Mouse (Mus musculus) midbrain, embryonic 10.5 days (tissue): ENCODE data around the gene Oxtr. TPM values are rescaled to one million over a fixed set of nuclear protein-coding genes. Genes with fewer than 3 reads are reported as not detected.
A peak's percentile ranks its signal among the peaks of the same experiment; 100 is the strongest.

Experiments
- DNase-seq: peaks from one replicate; pipeline ENCODE4 v3.0.0-alpha.2; 2017; ENCODE audit warnings: low spot score
- H3K27ac ChIP-seq: fragments of 300-500 bp; sonication (generic); replicated peaks from 2 replicates; pipeline ENCODE4 v1.5.1; 2016; ENCODE audit warnings: mild to moderate bottlenecking
- H3K27me3 ChIP-seq: fragments of 300-500 bp; sonication (generic); 2 replicates; pipeline ENCODE4 v1.6.1; 2016; ENCODE audit warnings: low read depth, mild to moderate bottlenecking; ENCODE audit not compliant: poor library complexity, severe bottlenecking
- H3K36me3 ChIP-seq: fragments of 300-500 bp; sonication (generic); 2 replicates; pipeline ENCODE4 v1.6.1; 2016; ENCODE audit warnings: mild to moderate bottlenecking, moderate library complexity
- H3K4me1 ChIP-seq: fragments of 300-500 bp; sonication (generic); 2 replicates; pipeline ENCODE4 v1.6.1; 2016
- H3K4me3 ChIP-seq: fragments of 300-500 bp; sonication (generic); 2 replicates; pipeline ENCODE4 v1.5.1; 2016; ENCODE audit warnings: mild to moderate bottlenecking, moderate library complexity
- H3K9me3 ChIP-seq: fragments of 300-500 bp; sonication (generic); replicated peaks from 2 replicates; pipeline ENCODE4 v1.6.1; 2016; ENCODE audit warnings: mild to moderate bottlenecking
- WGBS: fragments of 180-500 bp; shearing (Covaris S2); methylation state at CpG from one replicate; pipeline ENCODE4 v1.1.7; 2016; 5-methylcytosine and 5-hydroxymethylcytosine counted together
- polyA plus RNA-seq: library from polyadenylated mRNA; unstranded; fragments of >200 nt; fragmentation: Nextera tagmentation; extraction: Ambion mirVana; gene quantifications from 2 replicates; pipeline ENCODE4 v1.2.1, GENCODE M21; 2016

Oxtr gene
- polyA plus RNA-seq, 1 experiment from 2014 or later = 0.20 TPM

- 81% methylated on average over 2 of the region's 2 CpGs for WGBS
- H3K4me1 ChIP-seq = peaks cover 23% of the 10 kb centered on the region
- no peaks in the 10 kb centered on the region for H3K36me3 ChIP-seq
- no peak overlapping the region for H3K27ac ChIP-seq
- no peak for DNase-seq
- peaks cover 53% of the 10 kb centered on the region for H3K27me3 ChIP-seq
- H3K4me3 ChIP-seq = no peak overlapping the region
- H3K9me3 ChIP-seq = no peaks in the 10 kb centered on the region
These were observed 7.7 kb upstream of the Oxtr start for GRCm38 (mm10) chr6:112497456-112497855.

GRCm38 (mm10) chr6:112496291-112497060 lies 6.7 kb upstream of the Oxtr start:
- no peak for DNase-seq
- no peaks in the 10 kb centered on the region for H3K36me3 ChIP-seq
- WGBS = 64% methylated on average over 8 of the region's 8 CpGs
- H3K4me1 ChIP-seq = peaks cover 23% of the 10 kb centered on the region
- no peak overlapping the region for H3K4me3 ChIP-seq
- H3K9me3 ChIP-seq = no peaks in the 10 kb centered on the region
- H3K27me3 ChIP-seq = peaks cover 55% of the 10 kb centered on the region
- H3K27ac ChIP-seq = no peak overlapping the region

- 64% methylated on average over 4 of the region's 4 CpGs for WGBS
- Histone ChIP-seq H3K27ac (no peak overlapping the region), H3K27me3 (peaks cover 62% of the 10 kb centered on the region), H3K4me3 (no peak overlapping the region), H3K36me3 (no peaks in the 10 kb centered on the region), H3K9me3 (no peaks in the 10 kb centered on the region), H3K4me1 (peaks cover 29% of the 10 kb centered on the region)
- no peak for DNase-seq
These were observed 5.5 kb upstream of the Oxtr start for GRCm38 (mm10) chr6:112495219-112495618.

GRCm38 (mm10) chr6:112494620-112495081 lies 4.9 kb upstream of the Oxtr start:
- Histone ChIP-seq H3K27ac (no peak overlapping the region), H3K4me3 (no peak overlapping the region), H3K9me3 (no peaks in the 10 kb centered on the region), H3K36me3 (no peaks in the 10 kb centered on the region), H3K27me3 (peaks cover 68% of the 10 kb centered on the region), H3K4me1 (peaks cover 35% of the 10 kb centered on the region)
- WGBS = 54% methylated on average over 10 of the region's 10 CpGs
- DNase-seq = no peak

DNA sequence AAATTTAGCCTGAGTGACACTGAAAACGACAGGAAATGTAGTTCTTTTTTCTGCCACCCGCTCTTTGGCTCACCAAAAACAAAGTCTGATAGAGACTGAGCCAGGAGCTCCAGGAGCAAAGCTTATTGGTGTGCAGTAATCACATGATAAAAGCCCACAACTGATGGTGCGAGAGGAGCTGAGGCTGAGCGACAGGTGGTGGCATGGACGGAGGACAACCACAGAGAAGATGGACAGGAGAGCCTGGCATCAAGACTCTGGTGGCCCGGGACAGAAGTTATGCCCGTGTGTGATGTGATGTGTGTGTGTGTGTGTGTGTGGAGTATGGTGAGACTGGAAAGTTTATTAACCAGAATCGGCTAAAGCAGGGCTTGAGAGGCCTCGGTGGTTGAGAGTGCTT lies 3.6 kb upstream of the Oxtr start:
- no peak overlapping the region for H3K4me3 ChIP-seq
- H3K27ac ChIP-seq = no peak overlapping the region
- 89% methylated on average over 9 of the region's 9 CpGs for WGBS
- H3K36me3 ChIP-seq = no peaks in the 10 kb centered on the region
- peaks cover 78% of the 10 kb centered on the region for H3K27me3 ChIP-seq
- no peaks in the 10 kb centered on the region for H3K9me3 ChIP-seq
- no peak for DNase-seq
- H3K4me1 ChIP-seq = peaks cover 47% of the 10 kb centered on the region

DNA sequence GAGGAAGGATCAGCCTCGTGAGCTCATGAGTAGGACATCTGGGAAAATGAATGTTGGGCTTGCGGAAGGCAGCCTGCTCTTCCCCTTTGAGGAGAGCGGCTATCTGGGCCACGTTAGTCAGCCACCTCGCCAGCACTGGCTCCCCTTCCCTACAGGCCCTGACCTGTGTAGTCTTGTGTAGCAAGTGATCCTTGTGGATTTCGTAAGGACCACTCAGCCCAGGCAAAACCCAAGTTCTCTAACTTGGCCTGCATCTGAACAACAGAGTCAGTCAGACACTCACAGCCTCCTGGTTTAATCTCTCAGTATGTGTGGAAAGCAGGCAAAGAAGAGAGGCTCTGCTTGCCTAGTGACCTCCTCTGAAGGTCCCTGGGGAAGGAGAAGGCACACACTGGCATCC lies 2.9 kb upstream of the Oxtr start:
- Histone ChIP-seq H3K27me3 (peaks cover 85% of the 10 kb centered on the region), H3K27ac (no peak overlapping the region), H3K4me3 (no peak overlapping the region), H3K9me3 (no peaks in the 10 kb centered on the region), H3K4me1 (peaks cover 47% of the 10 kb centered on the region), H3K36me3 (no peaks in the 10 kb centered on the region)
- 79% methylated on average over 6 of the region's 6 CpGs for WGBS
- no peak for DNase-seq

DNA sequence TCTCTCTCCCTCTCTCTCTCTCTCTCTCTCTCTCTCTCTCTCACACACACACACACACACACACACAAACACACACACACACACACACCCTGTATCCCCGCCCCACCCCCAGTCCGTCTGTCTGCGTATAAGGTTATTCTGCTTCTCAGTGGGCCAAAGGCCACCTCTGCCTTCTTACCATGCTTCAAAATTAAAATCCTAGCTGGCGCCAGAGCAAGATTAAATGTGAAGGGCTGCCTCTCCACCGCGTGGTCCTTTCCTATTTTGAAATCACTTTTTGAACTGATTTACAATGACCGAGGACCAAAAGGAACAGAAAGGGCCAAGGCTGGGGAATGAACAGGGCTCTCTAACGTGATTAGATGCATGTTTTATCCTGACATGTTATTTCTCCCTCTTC lies 1.8 kb upstream of the Oxtr start:
- H3K9me3 ChIP-seq = no peaks in the 10 kb centered on the region
- peaks cover 90% of the 10 kb centered on the region for H3K27me3 ChIP-seq
- H3K4me1 ChIP-seq = peaks cover 46% of the 10 kb centered on the region
- DNase-seq = no peak
- H3K4me3 ChIP-seq = no peak overlapping the region
- H3K36me3 ChIP-seq = no peaks in the 10 kb centered on the region
- no peak overlapping the region for H3K27ac ChIP-seq
- 81% methylated on average over 8 of the region's 8 CpGs for WGBS

DNA sequence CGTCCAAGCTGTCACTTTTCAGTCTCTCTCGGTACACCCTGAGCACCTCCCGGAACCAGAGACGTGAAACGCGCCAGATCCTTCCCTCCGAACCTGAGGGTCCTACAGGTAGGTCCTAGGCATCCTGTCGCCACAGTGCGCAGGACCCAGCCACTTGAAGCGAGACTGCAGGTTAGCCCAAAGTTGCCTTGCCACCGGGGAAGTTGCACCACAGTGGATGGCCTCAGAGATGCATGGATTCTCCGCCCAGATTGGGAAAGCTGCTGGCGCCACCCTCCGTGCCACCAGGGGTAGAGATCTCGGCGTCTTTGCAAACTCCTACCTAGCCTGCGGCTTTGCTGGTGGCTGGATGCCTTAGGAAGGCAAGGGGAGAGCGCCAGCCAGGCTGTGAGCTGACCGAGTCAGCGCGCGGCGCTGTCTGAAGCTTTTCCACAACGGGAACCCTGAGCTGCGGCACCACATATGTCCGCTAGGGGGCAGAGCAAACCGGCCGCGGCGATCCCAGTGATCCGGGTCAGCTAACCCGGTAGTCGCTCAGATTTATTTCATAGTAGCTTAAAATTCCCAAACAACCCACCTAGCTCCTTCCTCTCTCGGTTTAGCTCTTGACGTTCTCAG lies 991 bp upstream of the Oxtr start:
- DNase-seq = peak; percentile 87
- H3K27ac ChIP-seq = no peak overlapping the region
- H3K36me3 ChIP-seq = no peaks in the 10 kb centered on the region
- no peaks in the 10 kb centered on the region for H3K9me3 ChIP-seq
- 2% methylated on average over 35 of the region's 35 CpGs for WGBS
- peaks cover 38% of the 10 kb centered on the region for H3K4me1 ChIP-seq
- H3K27me3 ChIP-seq = peaks cover 92% of the 10 kb centered on the region
- H3K4me3 ChIP-seq = peak overlapping the region; percentile 48

DNA sequence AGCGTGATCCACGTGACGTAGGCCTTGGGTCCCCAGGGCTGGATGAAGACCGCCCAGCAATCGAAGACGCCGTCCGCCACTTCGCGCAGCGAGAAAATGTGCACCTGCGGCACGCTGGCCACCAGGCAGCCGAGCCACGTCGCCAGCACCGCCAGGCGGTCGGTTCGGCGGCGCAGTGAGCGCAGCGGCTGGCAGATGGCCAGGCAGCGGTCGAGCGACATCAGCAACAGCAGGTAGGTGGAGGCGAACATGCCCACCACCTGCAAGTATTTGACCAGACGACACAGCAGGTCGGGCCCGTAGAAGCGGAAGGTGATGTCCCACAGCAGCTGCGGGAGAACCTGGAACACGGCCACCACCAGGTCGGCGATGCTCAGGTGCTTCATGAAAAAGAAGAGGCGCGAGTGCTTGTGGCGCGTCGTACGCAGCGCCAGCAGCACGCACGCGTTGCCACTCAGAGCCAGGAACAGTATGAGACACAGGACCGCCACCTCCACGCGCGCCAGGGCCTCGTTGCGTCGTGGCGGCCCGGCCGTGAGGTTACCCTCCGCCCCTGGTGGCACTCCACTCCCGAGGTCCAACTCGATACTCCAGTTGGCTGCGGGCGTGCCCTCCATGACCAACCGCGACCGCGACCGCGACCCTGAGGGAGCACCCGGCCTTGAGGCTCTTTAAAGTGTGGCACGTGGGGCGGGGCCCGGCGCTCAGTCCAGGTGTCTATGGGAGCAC lies 398 bp downstream of the Oxtr start:
- peaks cover 24% of the 10 kb centered on the region for H3K4me1 ChIP-seq
- no peaks in the 10 kb centered on the region for H3K36me3 ChIP-seq
- H3K4me3 ChIP-seq = peak overlapping the region; percentile 48
- 8% methylated on average over 72 of the region's 72 CpGs for WGBS
- H3K27ac ChIP-seq = no peak overlapping the region
- H3K9me3 ChIP-seq = no peaks in the 10 kb centered on the region
- H3K27me3 ChIP-seq = peaks cover 87% of the 10 kb centered on the region
- peak; percentile 36 for DNase-seq

DNA sequence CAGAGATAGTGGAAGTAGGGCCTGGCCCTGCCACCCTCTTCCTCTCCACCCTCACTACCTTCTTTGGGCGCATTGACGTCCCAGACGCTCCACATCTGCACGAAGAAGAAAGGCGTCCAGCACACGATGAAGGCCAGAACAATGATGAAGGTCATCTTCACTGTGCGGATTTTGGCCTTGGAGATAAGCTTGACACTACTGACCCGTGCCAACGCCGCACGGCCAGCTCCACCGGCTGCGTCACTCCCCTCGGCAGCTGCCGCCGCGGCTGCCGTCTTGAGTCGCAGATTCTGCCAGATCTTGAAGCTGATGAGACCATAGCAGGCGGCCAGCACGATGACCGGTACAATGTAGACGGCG lies 942 bp downstream of the Oxtr start:
- Histone ChIP-seq H3K9me3 (no peaks in the 10 kb centered on the region), H3K27ac (no peak overlapping the region), H3K4me3 (peak overlapping the region; percentile 48), H3K36me3 (no peaks in the 10 kb centered on the region), H3K27me3 (peaks cover 91% of the 10 kb centered on the region), H3K4me1 (peaks cover 24% of the 10 kb centered on the region)
- DNase-seq = peak; percentile 40
- WGBS = 38% methylated on average over 24 of the region's 24 CpGs

DNA sequence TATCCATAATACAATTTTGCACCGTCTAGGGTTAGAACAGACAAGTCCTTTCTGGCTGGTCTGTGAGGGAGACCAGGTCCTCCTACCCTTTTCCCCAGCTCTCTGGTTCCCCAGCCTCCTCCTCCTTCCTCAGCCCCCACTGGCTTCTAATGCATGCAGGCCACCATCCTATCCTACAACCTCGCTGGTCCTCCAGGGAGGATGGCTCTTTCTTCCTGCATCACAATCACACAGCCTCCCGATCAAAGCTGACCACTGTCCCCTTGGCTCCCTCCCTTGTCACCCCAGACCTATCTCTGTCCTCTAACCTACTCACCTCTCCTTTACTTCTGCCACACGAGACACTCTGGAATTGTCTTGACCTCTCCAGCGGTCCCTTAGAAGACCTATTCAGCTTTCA lies 1.8 kb downstream of the Oxtr start:
- Histone ChIP-seq H3K27ac (no peak overlapping the region), H3K4me3 (no peak overlapping the region), H3K36me3 (no peaks in the 10 kb centered on the region), H3K4me1 (peaks cover 24% of the 10 kb centered on the region), H3K27me3 (peaks cover 89% of the 10 kb centered on the region), H3K9me3 (no peaks in the 10 kb centered on the region)
- WGBS = 82% methylated on average over 5 of the region's 5 CpGs
- DNase-seq = no peak

DNA sequence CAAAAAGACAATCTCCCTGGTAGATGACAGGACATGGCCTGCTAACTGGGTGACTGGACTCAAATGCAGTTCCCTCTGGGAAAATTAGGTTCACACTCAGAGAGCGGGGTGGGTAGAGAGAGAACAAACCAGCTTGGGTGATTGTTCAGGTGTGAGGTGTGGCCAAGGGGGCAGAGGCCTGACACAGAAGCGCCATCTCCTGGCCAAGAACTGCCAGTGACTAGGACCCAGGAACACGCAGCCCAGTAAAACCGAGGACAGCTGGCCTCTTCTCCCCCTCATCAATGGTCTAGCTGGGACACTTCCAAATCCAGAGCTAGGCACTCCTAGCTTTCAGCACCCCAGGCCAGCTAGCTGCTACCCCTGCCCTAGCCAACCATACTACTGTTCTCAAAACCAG lies 5.4 kb downstream of the Oxtr start:
- H3K9me3 ChIP-seq = no peaks in the 10 kb centered on the region
- H3K4me1 ChIP-seq = peaks cover 9% of the 10 kb centered on the region
- H3K36me3 ChIP-seq = no peaks in the 10 kb centered on the region
- no peak overlapping the region for H3K4me3 ChIP-seq
- no peak overlapping the region for H3K27ac ChIP-seq
- peaks cover 58% of the 10 kb centered on the region for H3K27me3 ChIP-seq
- 16% methylated on average over 4 of the region's 4 CpGs for WGBS
- peak; percentile 39 for DNase-seq

- DNase-seq = no peak
- H3K9me3 ChIP-seq = no peaks in the 10 kb centered on the region
- H3K27me3 ChIP-seq = peaks cover 21% of the 10 kb centered on the region
- H3K36me3 ChIP-seq = no peaks in the 10 kb centered on the region
- H3K4me3 ChIP-seq = no peak overlapping the region
- no peaks in the 10 kb centered on the region for H3K4me1 ChIP-seq
- WGBS = 58% methylated on average over 13 of the region's 13 CpGs
- no peak overlapping the region for H3K27ac ChIP-seq
These were observed 9.9 kb downstream of the Oxtr start for GRCm38 (mm10) chr6:112479861-112480260.
